Mouse (Mus musculus) embryonic fibroblast, embryonic 13.5 days (primary cell): ENCODE results near the gene Entpd5.

Experiments
- CTCF ChIP-seq: IDR thresholded peaks from 2 replicates; pipeline ENCODE4 v1.5.1; 2011; ENCODE audit warnings: mild to moderate bottlenecking, control low read depth, low read length, moderate library complexity, borderline replicate concordance; ENCODE audit not compliant: insufficient read depth
- POLR2A ChIP-seq: IDR thresholded peaks from 2 replicates; pipeline ENCODE4 v1.6.1; 2011; ENCODE audit warnings: low read depth, mild to moderate bottlenecking, control low read depth, low read length, moderate library complexity

GRCm38 (mm10) chr12:84407259-84407658 is 1.6 kb downstream of the Entpd5 start:
- TF ChIP-seq CTCF (no peak), POLR2A (no peak)
